Mouse (Mus musculus) lung, postnatal 25 days (tissue): Measurements from ENCODE around the gene Scn1b.

ENCODE experiments used
- DNase-seq: peaks from one replicate; pipeline ENCODE4 v3.0.0; 2022; ENCODE audit warnings: low spot score

The Scn1b gene

GRCm38 (mm10) chr7:31086175-31086755 lies 40.5 kb downstream of the Scn1b start:
- no peak for DNase-seq

- DNase-seq = peak; percentile 61
Measured at GRCm38 (mm10) chr7:31085171-31085570, 41.6 kb downstream of the Scn1b start.

- DNase-seq = no peak
Measured at GRCm38 (mm10) chr7:31084140-31084539, 42.7 kb downstream of the Scn1b start.

GRCm38 (mm10) chr7:31082831-31083588 lies 43.8 kb downstream of the Scn1b start:
- peak; percentile 54 for DNase-seq

- DNase-seq = no peak
Measured at GRCm38 (mm10) chr7:31082106-31082505, 44.7 kb downstream of the Scn1b start.

- no peak for DNase-seq
Measured at GRCm38 (mm10) chr7:31081106-31081505, 45.7 kb downstream of the Scn1b start.

- DNase-seq = no peak
Measured at GRCm38 (mm10) chr7:31080611-31081010, 46.2 kb downstream of the Scn1b start.

GRCm38 (mm10) chr7:31079670-31080069 lies 47.1 kb downstream of the Scn1b start:
- no peak for DNase-seq

GRCm38 (mm10) chr7:31077885-31078445 lies 48.8 kb downstream of the Scn1b start:
- peak; percentile 43 for DNase-seq

- DNase-seq = no peak
Measured at GRCm38 (mm10) chr7:31077470-31077869, 49.3 kb downstream of the Scn1b start.

GRCm38 (mm10) chr7:31076492-31076891 lies 50.3 kb downstream of the Scn1b start, which contains the start of gene Fxyd3:
Fxyd3 (minus strand) TSS chr7:31076704.
- no peak for DNase-seq

- no peak for DNase-seq
Measured at GRCm38 (mm10) chr7:31074713-31075069, 52.1 kb downstream of the Scn1b start.

GRCm38 (mm10) chr7:31074061-31074712 lies 52.6 kb downstream of the Scn1b start:
- no peak for DNase-seq

GRCm38 (mm10) chr7:31073546-31073945 lies 53.3 kb downstream of the Scn1b start:
- no peak for DNase-seq

- no peak for DNase-seq
Measured at GRCm38 (mm10) chr7:31072326-31072725, 54.5 kb downstream of the Scn1b start.

GRCm38 (mm10) chr7:31070324-31070723 lies 56.5 kb downstream of the Scn1b start:
- no peak for DNase-seq

GRCm38 (mm10) chr7:31069491-31069890 lies 57.3 kb downstream of the Scn1b start:
- DNase-seq = no peak

- no peak for DNase-seq
Measured at GRCm38 (mm10) chr7:31067836-31068235, 59.0 kb downstream of the Scn1b start.
